Mouse (Mus musculus): ENCODE measurements around the gene Ncl. TPM values are rescaled to one million over a fixed set of nuclear protein-coding genes. Genes with fewer than 3 reads are reported as not detected.
A peak's percentile ranks its signal among the peaks of the same experiment; 100 is the strongest.

Gene Ncl
- polyA plus RNA-seq, 1 experiment from 2014 or later: 901 TPM

DNA sequence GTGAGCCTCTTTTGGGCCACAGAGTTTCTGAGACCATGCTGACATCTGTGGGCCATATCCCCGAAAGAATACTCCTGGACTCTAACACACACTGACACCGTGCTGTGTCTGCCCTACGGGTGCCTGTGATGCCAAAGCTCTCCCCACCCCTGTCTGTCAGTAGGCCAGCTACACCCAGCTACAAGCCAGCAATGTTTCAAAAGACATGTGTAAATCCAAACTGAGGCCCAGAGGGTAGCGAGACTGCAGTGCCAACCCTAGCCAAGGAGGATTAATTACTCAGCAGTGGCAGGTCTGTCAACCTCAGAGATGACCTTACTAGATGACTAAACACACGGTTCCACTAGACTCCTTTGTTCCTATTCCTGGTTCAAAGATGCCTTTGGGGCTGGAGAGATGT lies 17.2 kb upstream of the Ncl start:
- H3K4me1 ChIP-seq (replicated peaks; ENCODE audit: control insufficient read depth, insufficient read depth, low read length): no peaks in the 10 kb centered on the region
- no peaks in the 10 kb centered on the region for H3K27me3 ChIP-seq (replicated peaks; ENCODE audit: control insufficient read depth, insufficient read depth, low read length)
- DNase-seq (ENCODE audit: low spot score): no peak
- WGBS: 81% methylated on average over 5 of the region's 5 CpGs
- H3K36me3 ChIP-seq (ENCODE audit: control insufficient read depth, insufficient read depth, low read length): no peaks in the 10 kb centered on the region
- ATAC-seq (replicated peaks; ENCODE audit: low FRiP score): no peak
- H3K9me3 ChIP-seq (ENCODE audit: control insufficient read depth, low read length): no peaks in the 10 kb centered on the region
- no peak overlapping the region for H3K27ac ChIP-seq (ENCODE audit: low read depth, low read length)
- H3K4me2 ChIP-seq: no peak overlapping the region
- no peak overlapping the region for H3K4me3 ChIP-seq (ENCODE audit: low read depth, low read length)
- no peak overlapping the region for H3K9ac ChIP-seq (ENCODE audit: low read depth, low read length)

DNA sequence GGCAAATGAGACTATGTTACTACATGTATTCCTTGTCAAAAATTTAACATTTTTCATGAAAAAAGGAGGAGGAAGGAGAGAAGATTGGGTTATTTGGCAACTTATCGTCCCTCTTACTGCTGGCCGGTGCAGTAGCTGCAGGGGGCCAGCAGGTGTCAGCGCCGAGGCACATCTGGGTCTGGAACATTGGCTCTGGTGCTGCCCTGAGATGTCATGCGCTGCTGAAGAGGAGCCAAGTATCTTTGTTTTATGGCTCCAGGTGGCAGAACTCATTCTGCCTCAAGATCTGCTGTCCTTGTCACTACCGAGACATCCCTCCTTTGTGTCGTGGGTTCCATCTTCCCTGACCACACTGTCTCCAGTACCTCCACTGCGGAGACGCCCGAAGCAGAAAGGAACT lies 12.8 kb upstream of the Ncl start:
- no peaks in the 10 kb centered on the region for H3K4me1 ChIP-seq (replicated peaks; ENCODE audit: control insufficient read depth, insufficient read depth, low read length)
- H3K36me3 ChIP-seq (ENCODE audit: control insufficient read depth, insufficient read depth, low read length): no peaks in the 10 kb centered on the region
- WGBS: 44% methylated on average over 10 of the region's 10 CpGs
- no peak overlapping the region for H3K4me3 ChIP-seq (ENCODE audit: low read depth, low read length)
- H3K27ac ChIP-seq (ENCODE audit: low read depth, low read length): no peak overlapping the region
- H3K9ac ChIP-seq (ENCODE audit: low read depth, low read length): no peak overlapping the region
- ATAC-seq (replicated peaks; ENCODE audit: low FRiP score) (0 out of 2 replicates have a peak, but pooled peaks have one; percentile 64), DNase-seq (ENCODE audit: low spot score) (no peak)
- no peaks in the 10 kb centered on the region for H3K9me3 ChIP-seq (ENCODE audit: control insufficient read depth, low read length)
- H3K27me3 ChIP-seq (replicated peaks; ENCODE audit: control insufficient read depth, insufficient read depth, low read length): no peaks in the 10 kb centered on the region
- no peak overlapping the region for H3K4me2 ChIP-seq

DNA sequence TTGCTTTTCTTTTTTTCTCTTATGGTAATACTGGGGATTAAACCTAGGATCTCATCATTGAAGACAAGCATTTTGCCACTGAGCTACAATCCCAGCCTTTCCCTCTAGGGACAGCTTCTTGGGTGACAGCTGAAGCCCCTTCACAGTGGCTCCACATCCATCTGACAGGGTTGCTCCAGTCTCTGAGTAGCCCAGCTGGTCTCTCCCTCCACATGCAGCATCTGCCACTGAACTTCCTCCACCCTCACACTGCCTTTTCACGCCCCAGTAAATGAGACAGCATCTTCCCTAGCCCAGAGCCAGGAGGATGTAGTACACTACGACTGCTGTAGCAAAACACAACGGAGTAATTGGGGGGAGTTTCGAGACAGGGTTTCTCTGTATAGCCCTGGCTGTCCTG lies 8.9 kb upstream of the Ncl start:
- WGBS: 71% methylated on average over 4 of the region's 4 CpGs
- H3K27ac ChIP-seq (ENCODE audit: low read depth, low read length): no peak overlapping the region
- H3K9me3 ChIP-seq (ENCODE audit: control insufficient read depth, low read length): no peaks in the 10 kb centered on the region
- H3K4me2 ChIP-seq: no peak overlapping the region
- no peak for ATAC-seq (replicated peaks; ENCODE audit: low FRiP score)
- no peaks in the 10 kb centered on the region for H3K36me3 ChIP-seq (ENCODE audit: control insufficient read depth, insufficient read depth, low read length)
- H3K27me3 ChIP-seq (replicated peaks; ENCODE audit: control insufficient read depth, insufficient read depth, low read length): no peaks in the 10 kb centered on the region
- H3K4me3 ChIP-seq (ENCODE audit: low read depth, low read length): no peak overlapping the region
- DNase-seq (ENCODE audit: low spot score): no peak
- no peak overlapping the region for H3K9ac ChIP-seq (ENCODE audit: low read depth, low read length)
- H3K4me1 ChIP-seq (replicated peaks; ENCODE audit: control insufficient read depth, insufficient read depth, low read length): no peaks in the 10 kb centered on the region

DNA sequence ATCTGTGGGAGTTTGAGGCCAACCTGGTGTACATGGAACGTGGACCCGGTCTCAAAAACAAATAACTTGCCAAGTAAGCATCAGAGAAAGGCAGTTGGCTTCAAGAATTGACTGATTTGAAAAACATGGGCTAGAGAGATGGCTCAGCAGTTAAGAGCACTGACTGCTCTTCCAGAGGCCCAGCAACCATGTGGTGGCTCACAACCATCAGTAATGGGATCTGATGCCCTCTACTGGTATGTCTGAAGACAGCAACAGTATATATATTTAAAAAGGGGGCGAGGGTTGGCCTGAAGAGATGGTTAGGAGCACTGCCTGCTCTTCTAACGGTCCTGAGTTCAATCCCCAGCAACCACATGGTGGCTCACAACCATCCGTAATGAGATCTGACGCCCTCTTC lies 4.5 kb upstream of the Ncl start:
- DNase-seq (ENCODE audit: low spot score): no peak

DNA sequence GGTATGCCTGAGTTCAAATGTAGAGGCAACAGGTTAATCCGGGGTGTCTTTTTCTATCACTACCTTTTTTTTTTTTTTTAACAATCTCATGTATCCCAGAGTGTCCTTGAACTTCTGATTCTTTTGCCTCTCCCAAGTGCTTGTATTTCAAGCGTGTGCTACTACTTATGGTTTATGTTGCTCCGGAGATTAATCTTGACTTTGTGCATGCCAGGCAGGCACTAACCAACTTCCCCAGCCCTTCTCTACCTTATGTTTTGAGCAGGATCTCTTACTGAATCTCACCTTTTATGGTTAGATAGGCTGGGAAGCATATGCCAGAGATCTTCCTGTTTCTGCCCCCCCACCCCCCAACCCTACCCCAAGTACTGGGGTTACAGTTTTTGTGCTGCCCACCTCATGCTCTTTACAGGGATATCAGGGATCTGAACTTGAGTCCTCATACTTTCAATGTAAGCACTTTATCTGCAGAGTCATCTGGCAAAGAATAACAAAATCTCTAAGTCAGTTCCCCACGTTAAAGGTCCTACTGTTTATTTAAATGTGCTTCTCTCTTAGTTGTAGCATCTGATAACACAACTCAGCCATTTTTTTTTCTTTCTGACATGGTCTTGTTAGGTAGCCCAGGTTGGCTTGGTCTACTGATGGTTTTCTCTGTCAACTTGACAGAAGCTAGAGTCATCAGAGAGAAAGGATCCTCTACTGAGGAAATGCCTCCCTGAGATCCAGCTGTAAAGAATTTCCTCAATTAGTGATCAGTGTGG lies 2.8 kb upstream of the Ncl start:
- Histone ChIP-seq H3K4me1 (replicated peaks; ENCODE audit: control insufficient read depth, insufficient read depth, low read length) (peaks cover 6% of the 10 kb centered on the region), H3K4me2 (no peak overlapping the region), H3K27ac (ENCODE audit: low read depth, low read length) (no peak overlapping the region), H3K36me3 (ENCODE audit: control insufficient read depth, insufficient read depth, low read length) (peaks cover 2% of the 10 kb centered on the region), H3K4me3 (ENCODE audit: low read depth, low read length) (no peak overlapping the region), H3K27me3 (replicated peaks; ENCODE audit: control insufficient read depth, insufficient read depth, low read length) (no peaks in the 10 kb centered on the region), H3K9me3 (ENCODE audit: control insufficient read depth, low read length) (no peaks in the 10 kb centered on the region), H3K9ac (ENCODE audit: low read depth, low read length) (no peak overlapping the region)
- no peak for DNase-seq (ENCODE audit: low spot score)
- 85% methylated on average over 4 of the region's 4 CpGs for WGBS
- ATAC-seq (replicated peaks; ENCODE audit: low FRiP score): no peak

More for the DNA sequence above, 4.5 kb upstream of the Ncl start:
- H3K36me3 ChIP-seq (ENCODE audit: control insufficient read depth, insufficient read depth, low read length): no peaks in the 10 kb centered on the region
- no peak overlapping the region for H3K9ac ChIP-seq (ENCODE audit: low read depth, low read length)
- H3K27ac ChIP-seq (ENCODE audit: low read depth, low read length): no peak overlapping the region
- no peaks in the 10 kb centered on the region for H3K9me3 ChIP-seq (ENCODE audit: control insufficient read depth, low read length)
- H3K4me3 ChIP-seq (ENCODE audit: low read depth, low read length): no peak overlapping the region
- WGBS: 14% methylated on average over 6 of the region's 6 CpGs
- ATAC-seq (replicated peaks; ENCODE audit: low FRiP score): no peak
- no peaks in the 10 kb centered on the region for H3K27me3 ChIP-seq (replicated peaks; ENCODE audit: control insufficient read depth, insufficient read depth, low read length)
- peaks cover 6% of the 10 kb centered on the region for H3K4me1 ChIP-seq (replicated peaks; ENCODE audit: control insufficient read depth, insufficient read depth, low read length)
- H3K4me2 ChIP-seq: no peak overlapping the region

DNA sequence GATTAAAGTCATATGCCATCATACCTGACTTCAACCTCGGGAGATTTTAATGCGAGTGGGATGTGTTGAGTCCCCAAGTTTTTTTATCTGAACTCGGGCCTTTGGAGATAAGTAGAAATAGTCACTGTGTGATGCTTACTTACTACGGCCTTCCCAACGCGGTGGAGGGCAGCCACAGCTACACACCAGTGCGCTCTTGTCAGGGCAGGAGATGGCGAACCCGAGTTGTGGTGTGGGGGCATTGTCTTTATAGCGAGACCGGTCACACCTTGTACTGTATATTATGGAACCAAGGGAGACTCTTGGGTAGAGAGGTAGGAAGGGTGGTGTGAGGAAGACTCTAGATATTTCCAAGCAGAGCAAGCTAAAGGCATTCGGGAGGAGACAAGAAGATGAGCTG lies 1.2 kb upstream of the Ncl start:
- H3K4me1 ChIP-seq (replicated peaks; ENCODE audit: control insufficient read depth, insufficient read depth, low read length): peaks cover 8% of the 10 kb centered on the region

DNA sequence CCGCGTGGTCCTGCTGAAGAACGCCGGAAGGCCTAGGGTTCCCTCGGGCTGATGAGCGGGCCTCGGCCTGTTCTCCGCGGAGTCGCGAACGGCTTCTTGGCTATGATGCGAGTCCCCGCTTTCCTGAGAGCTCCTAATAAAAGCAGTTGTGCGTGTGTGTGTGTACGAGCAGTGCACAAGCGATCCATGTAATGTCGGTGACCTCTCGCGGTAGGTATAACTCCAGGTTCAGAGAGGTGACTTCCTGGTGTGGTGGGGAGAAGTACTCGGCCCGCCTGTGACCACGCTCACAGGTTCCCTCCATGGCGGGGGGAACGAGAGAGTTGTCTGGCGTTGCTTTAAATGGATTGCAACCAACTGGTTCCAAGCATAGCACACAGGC lies 589 bp upstream of the Ncl start:
- peaks cover 24% of the 10 kb centered on the region for H3K36me3 ChIP-seq (ENCODE audit: control insufficient read depth, insufficient read depth, low read length)
- WGBS: under 1% methylated on average over 26 of the region's 26 CpGs
- H3K27me3 ChIP-seq (replicated peaks; ENCODE audit: control insufficient read depth, insufficient read depth, low read length): no peaks in the 10 kb centered on the region
- peak; percentile 18 for ATAC-seq (replicated peaks; ENCODE audit: low FRiP score)
- H3K4me2 ChIP-seq: peak overlapping the region; percentile 64
- H3K9ac ChIP-seq (ENCODE audit: low read depth, low read length): peak overlapping the region; percentile 98
- no peak for DNase-seq (ENCODE audit: low spot score)
- no peaks in the 10 kb centered on the region for H3K9me3 ChIP-seq (ENCODE audit: control insufficient read depth, low read length)
- peaks cover 8% of the 10 kb centered on the region for H3K4me1 ChIP-seq (replicated peaks; ENCODE audit: control insufficient read depth, insufficient read depth, low read length)
- peak overlapping the region; percentile 82 for H3K27ac ChIP-seq (ENCODE audit: low read depth, low read length)
- H3K4me3 ChIP-seq (ENCODE audit: low read depth, low read length): peak overlapping the region; percentile 94

More for the DNA sequence above, 1.2 kb upstream of the Ncl start:
- H3K4me3 ChIP-seq (ENCODE audit: low read depth, low read length): peak overlapping the region; percentile 94
- H3K36me3 ChIP-seq (ENCODE audit: control insufficient read depth, insufficient read depth, low read length): peaks cover 18% of the 10 kb centered on the region
- peak overlapping the region; percentile 82; the same call in 1 of the 2 replicates for H3K27ac ChIP-seq (ENCODE audit: low read depth, low read length)
- no peak for ATAC-seq (replicated peaks; ENCODE audit: low FRiP score)
- no peaks in the 10 kb centered on the region for H3K9me3 ChIP-seq (ENCODE audit: control insufficient read depth, low read length)
- no peak for DNase-seq (ENCODE audit: low spot score)
- H3K27me3 ChIP-seq (replicated peaks; ENCODE audit: control insufficient read depth, insufficient read depth, low read length): no peaks in the 10 kb centered on the region
- peak overlapping the region; percentile 64 for H3K4me2 ChIP-seq
- H3K9ac ChIP-seq (ENCODE audit: low read depth, low read length): peak overlapping the region; percentile 98
- WGBS: 11% methylated on average over 12 of the region's 12 CpGs

DNA sequence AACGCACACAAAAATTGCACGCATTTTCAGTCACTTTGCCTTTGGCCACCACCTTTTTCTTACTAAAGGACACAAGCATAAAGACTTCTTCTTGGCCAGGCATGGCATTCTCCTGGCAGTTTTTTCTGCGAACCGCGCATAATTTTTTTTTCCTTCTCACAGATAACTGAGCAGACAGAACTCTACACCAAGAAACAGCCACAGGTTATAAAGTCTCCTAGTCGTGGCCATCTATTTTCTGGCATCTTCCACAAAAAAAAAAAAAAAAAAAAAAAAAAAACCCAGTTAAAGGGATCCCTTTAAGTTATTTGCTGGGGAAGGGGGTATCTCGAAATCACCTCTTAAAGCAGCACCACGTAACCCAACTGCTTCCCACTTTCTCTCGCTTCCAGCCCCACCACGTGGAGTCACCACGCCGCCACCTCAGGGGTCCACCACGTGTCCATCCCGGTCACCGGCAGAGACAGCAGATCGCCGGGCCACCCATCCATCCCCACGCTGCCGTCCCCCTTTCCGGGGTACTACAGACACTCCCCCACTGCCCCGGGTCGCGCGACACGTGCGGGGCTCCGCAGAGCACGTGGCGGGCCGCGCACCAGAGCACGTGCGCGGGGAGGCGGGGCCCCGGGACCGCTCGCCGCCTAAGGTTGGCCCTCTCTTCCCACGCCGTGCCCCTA lies 833 bp downstream of the Ncl start:
- peak overlapping the region; percentile 83 for H3K4me2 ChIP-seq
- DNase-seq (ENCODE audit: low spot score) (no peak), ATAC-seq (replicated peaks; ENCODE audit: low FRiP score) (peak; percentile 38; the same call in 1 of the 2 replicates)
- H3K4me1 ChIP-seq (replicated peaks; ENCODE audit: control insufficient read depth, insufficient read depth, low read length): peaks cover 8% of the 10 kb centered on the region
- peak overlapping the region; percentile 98 for H3K9ac ChIP-seq (ENCODE audit: low read depth, low read length)
- H3K27ac ChIP-seq (ENCODE audit: low read depth, low read length): peak overlapping the region; percentile 98
- peak overlapping the region; percentile 94 for H3K4me3 ChIP-seq (ENCODE audit: low read depth, low read length)
- peaks cover 34% of the 10 kb centered on the region for H3K36me3 ChIP-seq (ENCODE audit: control insufficient read depth, insufficient read depth, low read length)
- no peaks in the 10 kb centered on the region for H3K27me3 ChIP-seq (replicated peaks; ENCODE audit: control insufficient read depth, insufficient read depth, low read length)
- H3K9me3 ChIP-seq (ENCODE audit: control insufficient read depth, low read length): no peaks in the 10 kb centered on the region
- WGBS: under 1% methylated on average over 41 of the region's 41 CpGs

Data from liver, embryonic 11.5 days (tissue).